Mouse (Mus musculus) yolk sac, embryonic 10.5 days (tissue): ENCODE data around the gene Adal.
A peak's percentile ranks its signal among the peaks of the same experiment; 100 is the strongest.
"Not testable (repeated sequence)": the region's sequence is repeated elsewhere in the genome, so short reads cannot be mapped to it uniquely, and the experiment has no call there.

ENCODE experiments used
- DNase-seq: peaks from one replicate; pipeline ENCODE4 v3.0.0-alpha.2; 2017; ENCODE audit warnings: low spot score

The Adal gene

DNA sequence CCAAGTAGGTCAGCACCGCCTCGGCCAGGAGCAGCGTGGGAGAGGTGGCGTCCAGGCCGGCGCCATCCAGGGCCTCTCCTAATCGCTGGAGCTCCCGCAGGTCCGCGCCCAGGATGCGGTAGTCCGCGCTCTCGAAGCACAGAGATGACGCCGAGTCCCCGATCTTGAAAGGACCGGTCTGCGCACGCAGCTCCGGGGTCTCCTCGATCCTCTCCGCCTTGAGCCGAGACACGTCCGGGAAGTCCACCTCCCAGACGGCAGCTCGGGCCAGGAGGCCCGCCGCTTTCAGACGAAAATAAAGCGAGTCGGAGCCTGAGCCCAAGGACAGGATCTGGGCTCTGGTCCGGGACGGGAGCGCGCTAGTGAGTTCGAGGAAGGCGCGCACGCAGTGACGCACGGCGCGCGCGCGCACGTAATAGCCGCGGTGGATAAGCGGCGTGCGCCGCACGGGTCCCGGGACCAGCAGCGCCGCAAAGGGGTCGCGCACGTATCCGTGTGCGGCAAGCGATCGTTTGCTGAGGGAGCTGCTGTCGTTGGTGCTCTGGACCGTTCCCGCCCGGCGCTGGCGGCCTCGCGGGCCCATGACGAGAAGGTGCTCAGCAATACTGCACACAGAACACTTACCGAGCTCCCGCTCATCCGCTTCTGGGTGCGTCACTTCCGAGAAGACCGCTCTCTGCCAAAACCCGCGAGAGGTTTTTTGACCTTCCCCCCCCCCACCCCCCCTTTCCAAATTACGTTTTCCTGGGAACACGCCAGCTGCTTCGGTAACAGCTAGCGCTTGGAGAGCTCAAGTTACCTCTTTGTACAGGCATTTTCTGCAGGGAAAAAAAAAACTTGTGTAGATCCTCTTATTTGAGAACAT is at the start of gene Adal, which contains the start of gene Lcmt2:
Gene Adal, plus strand, starts transcription at position 411 of the 865 bp plus-strand sequence.
Gene Lcmt2, minus strand, starts transcription at position 636 of the 865 bp plus-strand sequence.
- DNase-seq, result peak; percentile 94

GRCm38 (mm10) chr2:121102051-121102450 is 38.2 kb upstream of the Adal start:
- peak; percentile 33 for DNase-seq

- no peak for DNase-seq
Measured at GRCm38 (mm10) chr2:121105940-121106339, 34.3 kb upstream of the Adal start.

GRCm38 (mm10) chr2:121109695-121110094 is 30.5 kb upstream of the Adal start, which contains the start of gene Tgm7:
Tgm7 (minus strand) TSS chr2:121109795.
- DNase-seq, result no peak

DNA sequence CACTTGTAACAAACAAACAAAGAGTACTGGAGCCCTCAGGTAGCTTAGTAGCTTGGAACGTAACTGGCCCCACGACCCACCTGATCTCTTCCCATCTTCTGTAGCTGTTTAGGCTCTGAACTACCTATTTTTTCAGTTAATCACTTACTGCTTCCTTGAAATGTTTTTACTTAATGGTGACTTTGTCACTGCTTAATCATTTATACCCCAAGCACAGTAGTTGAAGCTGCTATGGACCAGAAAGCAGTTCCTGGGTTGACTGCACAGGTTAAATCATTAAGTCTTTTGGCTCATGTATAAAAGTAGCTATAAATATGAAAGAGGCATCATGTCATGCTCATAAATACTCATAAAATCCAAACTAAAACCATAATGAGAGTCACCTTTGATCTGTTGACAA is 24.8 kb upstream of the Adal start:
- DNase-seq, result no peak

GRCm38 (mm10) chr2:121119260-121119659 is 21.0 kb upstream of the Adal start:
- no peak for DNase-seq

DNA sequence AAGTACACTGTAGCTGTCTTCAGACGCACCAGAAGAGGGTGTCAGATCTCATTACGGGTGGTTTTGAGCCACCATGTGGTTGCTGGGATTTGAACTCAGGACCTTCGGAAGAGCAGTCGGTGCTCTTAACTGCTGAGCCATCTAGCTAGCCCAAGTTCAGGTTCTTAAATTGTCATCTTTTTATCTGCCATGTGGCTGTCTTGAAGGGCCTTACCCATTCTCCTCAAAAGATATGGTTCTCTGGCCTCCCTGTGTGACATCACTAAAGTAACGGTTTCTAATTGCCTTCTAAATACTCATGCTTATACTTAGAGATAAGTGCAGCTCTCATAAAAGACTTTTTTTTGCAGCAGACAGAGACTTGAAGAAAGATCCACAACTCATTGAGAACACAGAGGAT is 13.9 kb upstream of the Adal start:
- not testable (repeated sequence) for DNase-seq

GRCm38 (mm10) chr2:121127536-121127935 is 12.7 kb upstream of the Adal start:
- no peak for DNase-seq

GRCm38 (mm10) chr2:121128865-121129620 is 11.2 kb upstream of the Adal start:
- DNase-seq, result no peak

- no peak for DNase-seq
Measured at GRCm38 (mm10) chr2:121132822-121133221, 7.4 kb upstream of the Adal start.

GRCm38 (mm10) chr2:121137371-121137770 is 2.9 kb upstream of the Adal start:
- no peak for DNase-seq

- peak; percentile 14 for DNase-seq
Measured at GRCm38 (mm10) chr2:121139266-121140017, 786 bp upstream of the Adal start.

DNA sequence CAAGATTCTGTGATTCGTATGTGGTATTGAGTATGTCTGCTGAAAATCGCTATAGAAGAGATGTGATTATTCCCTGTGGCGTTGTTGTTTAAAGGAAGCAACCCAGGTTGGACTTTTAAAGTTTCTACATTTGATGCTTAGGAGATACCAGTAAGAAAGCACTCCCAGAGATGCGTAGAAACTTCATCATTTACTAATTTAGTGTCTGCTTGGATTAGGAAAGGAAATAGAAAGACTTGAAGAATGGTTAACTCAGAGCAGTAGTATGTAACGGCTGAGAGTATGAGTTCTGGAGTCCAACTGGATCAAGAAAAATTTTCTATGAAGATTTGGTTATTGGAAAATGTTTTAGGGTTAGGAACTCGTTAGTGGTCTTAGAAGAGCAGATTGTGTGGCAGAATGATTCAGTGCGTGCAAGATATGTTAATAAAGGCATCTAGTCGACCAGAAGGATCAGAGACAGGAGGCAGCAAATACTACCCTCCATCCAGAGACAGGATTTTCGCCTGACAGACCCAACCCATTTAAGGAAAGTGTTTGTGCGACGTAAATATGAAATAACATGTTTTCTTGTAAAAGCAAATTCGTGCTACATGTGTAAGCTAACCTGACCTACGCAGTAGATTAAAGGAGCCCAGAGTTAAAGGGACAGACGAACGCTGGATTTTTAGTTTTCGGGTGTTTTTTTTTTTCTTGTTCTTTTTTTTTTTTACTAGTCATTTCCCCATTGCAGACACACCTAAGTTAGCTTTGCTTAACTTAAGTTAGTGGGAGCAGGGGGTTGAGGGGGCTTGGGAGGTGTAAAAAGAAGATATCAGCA is 1.2 kb downstream of the Adal start:
- DNase-seq, result no peak

GRCm38 (mm10) chr2:121142415-121142814 is 2.2 kb downstream of the Adal start:
- DNase-seq, result no peak

DNA sequence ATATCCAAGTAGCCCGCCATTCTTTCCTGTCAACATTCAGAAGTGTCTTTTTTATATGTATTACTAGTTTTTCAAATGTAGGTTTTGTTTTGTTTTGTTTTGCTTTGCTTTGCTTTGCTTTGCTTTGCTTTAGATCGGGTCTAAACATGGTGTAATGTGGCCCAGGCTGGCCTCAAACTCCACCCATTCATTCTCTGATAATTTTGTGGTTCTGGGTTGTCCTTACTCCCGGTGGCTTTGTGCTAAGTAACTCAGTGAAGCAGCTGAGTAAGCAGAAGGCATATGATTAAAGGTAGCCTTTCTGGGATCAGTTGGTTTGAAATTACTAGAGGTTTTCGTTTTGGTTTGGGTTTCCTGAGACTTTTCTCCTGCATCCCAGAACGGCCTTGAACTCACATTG is 9.5 kb downstream of the Adal start:
- DNase-seq, result no peak

- no peak for DNase-seq
Measured at GRCm38 (mm10) chr2:121153100-121153499, 12.9 kb downstream of the Adal start.

DNA sequence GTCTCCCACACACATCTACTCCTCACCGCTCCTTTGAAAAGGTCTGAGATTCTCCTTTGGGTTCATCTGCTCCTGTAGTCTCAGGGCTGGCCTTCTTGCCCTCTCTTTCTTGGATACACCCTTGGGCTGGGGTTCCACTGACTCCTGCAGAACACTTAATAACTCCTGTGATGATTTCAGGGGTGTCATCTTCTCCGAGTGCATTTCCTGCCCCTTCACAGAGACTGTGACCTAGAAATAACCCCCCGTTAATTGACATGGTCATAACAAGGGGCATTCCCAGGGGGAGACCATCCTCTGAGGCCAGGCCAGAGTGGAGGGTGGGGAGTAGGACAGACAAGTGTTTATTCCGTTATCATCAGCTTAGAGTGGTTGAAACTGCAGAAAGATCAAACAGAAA is 28.9 kb downstream of the Adal start:
- DNase-seq, result no peak

DNA sequence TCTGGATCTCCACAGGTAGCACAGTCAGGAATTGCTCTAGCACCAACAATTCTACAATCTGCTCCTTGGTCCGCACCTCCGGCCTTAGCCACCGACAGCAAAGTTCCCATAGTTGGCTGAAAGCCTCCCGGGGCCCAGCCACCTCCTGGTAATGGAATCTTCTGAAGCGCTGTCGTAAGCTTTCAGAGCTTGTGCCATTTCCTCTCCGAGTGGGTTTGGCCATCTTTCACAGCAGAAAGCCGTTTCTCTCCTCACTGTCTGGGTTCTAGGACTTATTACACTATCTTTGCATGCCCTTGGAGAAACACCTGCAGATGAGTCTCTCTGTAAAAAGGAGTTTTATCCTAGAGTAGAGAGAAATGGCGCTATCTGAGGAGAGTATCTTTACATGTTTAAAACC is 29.7 kb downstream of the Adal start:
- DNase-seq, result peak; percentile 7

GRCm38 (mm10) chr2:121170481-121170971 is 30.3 kb downstream of the Adal start, which contains the start of gene Tubgcp4:
Tubgcp4 (plus strand) TSS chr2:121170654.
- DNase-seq, result peak; percentile 68

DNA sequence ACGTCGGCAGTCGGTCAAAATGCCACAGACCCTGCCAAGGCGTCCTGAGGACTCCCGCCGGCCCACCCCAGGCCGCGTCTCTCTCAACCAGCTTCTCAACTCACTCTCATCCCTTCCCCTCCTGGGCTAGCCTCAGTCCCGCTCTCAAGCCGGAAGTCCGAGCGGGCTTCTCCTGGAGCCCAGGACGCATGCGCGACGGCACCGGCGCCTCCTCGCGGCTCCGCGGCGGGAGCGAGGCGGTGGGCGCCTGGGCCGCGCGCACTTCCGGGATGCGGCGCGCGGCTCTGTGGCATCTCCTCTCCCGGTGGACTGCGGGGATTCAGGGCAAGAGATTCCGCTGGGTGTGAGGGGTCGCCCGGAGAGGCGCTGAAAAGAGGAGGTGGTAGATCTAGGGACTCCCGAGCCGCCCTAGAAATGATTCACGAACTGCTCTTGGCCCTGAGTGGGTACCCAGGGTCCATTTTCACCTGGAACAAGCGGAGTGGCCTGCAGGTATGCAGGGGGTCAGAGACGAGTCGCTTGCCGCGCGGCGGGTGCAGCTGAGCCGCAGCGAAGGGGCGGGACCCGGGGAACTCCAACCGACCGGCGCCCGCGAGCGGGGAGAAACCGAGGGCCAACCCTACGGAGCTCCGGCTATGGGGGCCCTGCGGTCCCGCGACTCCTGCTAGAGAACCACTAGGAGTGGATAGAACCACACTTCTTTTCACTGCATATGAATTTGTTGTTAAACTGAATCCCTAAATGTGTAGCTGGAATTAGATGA is 30.9 kb downstream of the Adal start, which contains the start of gene Zscan29:
Gene Zscan29, minus strand, starts transcription at position 146 of the 763 bp plus-strand sequence.
- DNase-seq, result peak; percentile 89
